Mouse (Mus musculus): ENCODE data around the gene Slc34a3.

- TF ChIP-seq CTCF (IDR thresholded peaks at IDR 0.05; ENCODE audit: extremely low read depth, insufficient read depth, insufficient read length, insufficient replicate concordance) (no peak), POLR2A (IDR thresholded peaks at IDR 0.05; ENCODE audit: low read depth, low read length) (no peak)
Observed at GRCm38 (mm10) chr2:25214444-25214843, 19.7 kb downstream of the Slc34a3 start, which contains the start of gene Stpg3.
